Mouse (Mus musculus) limb, embryonic 13.5 days (tissue): ENCODE results near the gene Nlk. TPM values are rescaled to one million over a fixed set of nuclear protein-coding genes. Genes with fewer than 3 reads are reported as not detected.
A peak's percentile ranks its signal among the peaks of the same experiment; 100 is the strongest.

Source experiments
- ATAC-seq: fragments of 200-750 bp; cut with Nextera tagmentation; 2 replicates; pipeline ENCODE4 v1.8.0; 2017; ENCODE audit warnings: low read depth, moderate number of reproducible peaks, moderate TSS enrichment; ENCODE audit not compliant: low FRiP score
- H3K27ac ChIP-seq: fragments of 300-500 bp; sonication (generic); 2 replicates; pipeline ENCODE4 v1.5.1; 2015; ENCODE audit warnings: inconsistent platforms, mild to moderate bottlenecking, moderate library complexity
- H3K27me3 ChIP-seq: fragments of 300-500 bp; sonication (generic); 2 replicates; pipeline ENCODE4 v1.6.1; 2015; ENCODE audit warnings: mild to moderate bottlenecking, inconsistent platforms
- H3K36me3 ChIP-seq: fragments of 300-500 bp; sonication (generic); 2 replicates; pipeline ENCODE4 v1.6.1; 2015; ENCODE audit warnings: inconsistent platforms, mild to moderate bottlenecking, moderate library complexity
- H3K4me1 ChIP-seq: fragments of 300-500 bp; sonication (generic); 2 replicates; pipeline ENCODE4 v1.6.1; 2015; ENCODE audit warnings: inconsistent platforms
- H3K4me2 ChIP-seq: fragments of 300-500 bp; sonication (generic); replicated peaks from 2 replicates; pipeline ENCODE4 v1.6.1; 2015; ENCODE audit warnings: inconsistent platforms, mild to moderate bottlenecking, moderate library complexity
- H3K4me3 ChIP-seq: fragments of 300-500 bp; sonication (generic); 2 replicates; pipeline ENCODE4 v1.5.1; 2015; ENCODE audit warnings: moderate library complexity, mild to moderate bottlenecking, inconsistent platforms
- H3K9ac ChIP-seq: fragments of 300-500 bp; sonication (generic); 2 replicates; pipeline ENCODE4 v1.6.1; 2015; ENCODE audit warnings: mild to moderate bottlenecking, inconsistent platforms
- H3K9me3 ChIP-seq: fragments of 300-500 bp; sonication (generic); 2 replicates; pipeline ENCODE4 v1.6.1; 2016; ENCODE audit warnings: inconsistent platforms
- WGBS: fragments of 180-500 bp; shearing (Covaris S2); methylation state at CpG from one replicate; pipeline ENCODE4 v1.1.7; 2015; 5-methylcytosine and 5-hydroxymethylcytosine counted together
- polyA plus RNA-seq: library from polyadenylated mRNA; unstranded; fragments of >200 nt; fragmentation: Nextera tagmentation; extraction: Ambion mirVana; gene quantifications from 2 replicates; pipeline ENCODE4 v1.2.1, GENCODE M21; 2015

Nlk gene
- polyA plus RNA-seq, 1 experiment from 2014 or later = 12.2 TPM

DNA sequence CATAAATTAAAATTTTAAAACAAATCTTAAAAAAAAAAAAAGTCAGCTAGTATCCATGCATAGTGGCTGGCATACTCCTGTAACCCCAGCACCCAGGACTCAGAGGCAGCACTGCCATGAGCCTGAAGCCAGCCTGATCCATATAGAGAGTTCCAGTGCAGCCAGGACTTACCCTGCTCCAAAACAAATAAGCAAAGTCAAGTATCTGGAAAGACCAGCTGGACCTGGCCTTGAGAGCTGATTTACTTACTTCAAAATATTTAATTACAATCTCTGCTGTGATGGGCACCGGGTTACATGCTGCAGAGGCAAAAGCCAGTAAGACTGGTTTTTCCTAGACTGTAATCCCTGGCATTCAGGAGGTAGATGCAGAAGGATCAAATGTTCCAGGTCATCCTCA, 27.6 kb upstream of the Nlk start:
- WGBS = 70% methylated on average over 1 of the region's 1 CpGs
- Histone ChIP-seq H3K27me3 (no peaks in the 10 kb centered on the region), H3K4me2 (no peak overlapping the region), H3K36me3 (no peaks in the 10 kb centered on the region), H3K9ac (no peak overlapping the region), H3K27ac (no peak overlapping the region), H3K9me3 (no peaks in the 10 kb centered on the region), H3K4me3 (no peak overlapping the region), H3K4me1 (no peaks in the 10 kb centered on the region)
- no peak for ATAC-seq

DNA sequence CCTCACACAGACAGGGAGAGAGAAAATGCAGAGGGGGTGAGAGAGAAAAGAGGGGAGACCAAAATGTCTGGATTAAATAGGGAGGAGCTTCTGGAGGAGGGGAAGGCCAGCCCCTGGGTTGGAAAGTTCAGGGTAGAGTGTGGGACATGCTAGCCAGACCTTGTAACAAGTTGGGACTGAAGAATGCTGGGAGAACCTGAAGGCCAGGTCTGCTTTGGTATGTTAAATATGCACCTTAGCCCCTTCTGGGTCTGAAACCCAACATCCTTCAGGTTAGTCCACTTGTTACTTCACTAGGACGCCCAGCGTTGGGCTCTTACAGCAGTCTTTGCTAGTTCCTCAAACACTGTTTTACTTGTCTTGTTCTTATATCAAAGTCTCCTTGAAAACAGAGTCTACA, 24.2 kb upstream of the Nlk start:
- no peak overlapping the region for H3K4me3 ChIP-seq

DNA sequence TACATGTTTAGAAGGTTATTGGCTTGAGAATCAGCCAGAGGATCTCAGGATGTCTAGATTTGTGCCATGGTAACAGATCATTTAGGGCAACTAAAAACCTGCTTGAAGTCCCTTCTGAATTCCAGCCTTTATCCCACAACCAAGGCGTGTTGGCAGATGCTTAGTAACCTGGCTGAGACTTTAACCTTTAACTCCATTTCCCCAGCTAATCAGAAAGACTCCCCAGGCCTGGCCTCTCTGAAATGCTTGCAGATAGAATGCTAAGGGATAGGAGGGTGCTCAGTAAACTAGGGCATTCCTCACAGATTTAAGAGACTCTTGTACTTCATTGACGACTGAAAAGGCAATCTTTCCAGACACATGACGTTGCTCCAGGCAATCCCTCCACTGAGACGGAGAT, 20.5 kb upstream of the Nlk start:
- Histone ChIP-seq H3K4me1 (no peaks in the 10 kb centered on the region), H3K27ac (no peak overlapping the region), H3K9me3 (no peaks in the 10 kb centered on the region), H3K9ac (no peak overlapping the region), H3K4me2 (no peak overlapping the region), H3K4me3 (no peak overlapping the region), H3K36me3 (no peaks in the 10 kb centered on the region), H3K27me3 (no peaks in the 10 kb centered on the region)
- ATAC-seq = no peak
- WGBS = 17% methylated on average over 4 of the region's 4 CpGs

More for the DNA sequence above, 24.2 kb upstream of the Nlk start:
- ATAC-seq = no peak
- Histone ChIP-seq H3K9me3 (no peaks in the 10 kb centered on the region), H3K27me3 (no peaks in the 10 kb centered on the region), H3K27ac (no peak overlapping the region), H3K9ac (no peak overlapping the region), H3K36me3 (no peaks in the 10 kb centered on the region), H3K4me2 (no peak overlapping the region), H3K4me1 (no peaks in the 10 kb centered on the region)
- WGBS = 78% methylated on average over 2 of the region's 2 CpGs

DNA sequence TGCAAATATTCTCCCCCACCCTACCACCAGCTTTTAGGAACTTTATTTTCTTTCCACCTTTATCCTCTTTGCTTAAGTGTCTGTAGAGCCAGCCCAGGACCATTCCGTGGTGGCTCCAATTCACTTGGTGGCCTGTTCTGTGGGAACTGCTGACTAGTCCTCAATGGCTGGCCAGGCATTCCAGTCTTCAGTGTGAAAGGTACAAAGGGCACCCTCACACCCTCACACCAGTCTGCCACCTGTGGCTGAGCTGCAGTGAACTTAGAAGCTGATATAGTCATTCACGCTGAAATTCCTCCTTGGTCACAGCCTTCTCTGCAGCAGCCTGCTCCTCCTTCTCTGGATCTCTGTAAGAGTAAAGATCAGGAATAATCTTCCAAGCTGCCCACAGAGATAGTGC, 11.5 kb upstream of the Nlk start:
- WGBS = 73% methylated on average over 2 of the region's 2 CpGs
- no peak overlapping the region for H3K27ac ChIP-seq
- no peaks in the 10 kb centered on the region for H3K4me1 ChIP-seq
- H3K36me3 ChIP-seq = no peaks in the 10 kb centered on the region
- H3K4me3 ChIP-seq = no peak overlapping the region
- H3K9ac ChIP-seq = no peak overlapping the region
- ATAC-seq = no peak
- H3K27me3 ChIP-seq = no peaks in the 10 kb centered on the region
- H3K4me2 ChIP-seq = no peak overlapping the region
- no peaks in the 10 kb centered on the region for H3K9me3 ChIP-seq

DNA sequence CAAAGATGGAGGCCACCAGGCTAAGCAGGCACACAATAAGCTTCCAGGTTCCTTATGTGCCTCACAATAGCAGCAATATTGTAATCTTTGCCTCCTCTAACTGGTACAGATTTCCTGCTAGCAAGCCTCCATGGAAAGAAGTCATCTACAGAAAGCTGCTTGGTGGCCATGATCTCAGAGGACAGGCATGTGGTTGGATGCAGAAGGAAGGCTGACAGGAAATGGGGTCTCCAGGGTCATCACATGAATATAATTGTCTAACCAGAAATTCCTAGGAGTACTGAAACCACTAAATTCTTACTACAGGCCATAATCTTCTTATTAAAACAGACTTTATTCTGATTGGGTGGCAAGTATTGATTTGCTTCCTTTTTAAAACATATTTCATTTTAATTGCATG, 8.9 kb upstream of the Nlk start:
- Histone ChIP-seq H3K36me3 (no peaks in the 10 kb centered on the region), H3K9ac (no peak overlapping the region), H3K9me3 (no peaks in the 10 kb centered on the region), H3K4me2 (no peak overlapping the region), H3K27me3 (no peaks in the 10 kb centered on the region), H3K27ac (no peak overlapping the region), H3K4me3 (no peak overlapping the region), H3K4me1 (no peaks in the 10 kb centered on the region)
- ATAC-seq = no peak

DNA sequence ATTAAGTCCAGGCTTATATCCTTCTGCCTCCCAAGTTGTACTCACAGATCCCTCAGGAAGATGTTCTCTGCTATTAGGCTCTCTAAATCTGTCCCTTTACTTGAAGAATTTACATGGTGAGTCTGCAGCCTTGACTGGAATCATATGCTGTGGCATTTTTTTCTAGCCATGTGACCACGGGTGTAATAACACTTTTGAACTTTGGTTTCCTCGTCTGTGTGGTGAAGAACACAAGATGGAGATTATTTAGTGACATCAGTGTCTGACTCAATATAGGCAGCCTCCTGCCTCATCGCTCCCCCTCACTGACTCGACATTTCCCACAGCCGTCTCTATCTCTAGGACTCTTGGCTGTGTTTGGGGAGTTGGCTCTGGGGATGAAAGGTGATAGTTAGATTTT, 5.9 kb upstream of the Nlk start:
- WGBS = 83% methylated on average over 5 of the region's 5 CpGs
- H3K27ac ChIP-seq = no peak overlapping the region
- no peak for ATAC-seq

DNA sequence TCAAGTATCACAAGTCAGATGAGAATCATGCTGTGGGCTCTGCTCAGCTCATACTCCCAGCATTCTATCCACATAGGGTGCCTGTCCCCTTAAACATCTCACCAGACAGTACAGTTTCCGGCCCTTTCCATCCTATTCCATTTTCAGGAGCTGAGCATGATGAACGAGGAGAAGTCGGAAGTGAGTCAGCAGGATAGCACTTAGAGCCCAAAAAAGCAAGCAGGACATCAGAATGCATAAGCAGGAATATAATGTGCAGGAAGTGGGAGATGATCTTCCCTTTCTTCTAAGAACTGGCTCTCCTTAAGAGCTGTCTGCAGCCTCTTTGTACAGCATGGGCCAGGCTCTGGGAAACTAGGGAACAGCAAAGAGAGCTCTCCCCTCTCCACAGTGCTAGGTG, 5.1 kb upstream of the Nlk start:
- H3K36me3 ChIP-seq = no peaks in the 10 kb centered on the region
- no peak overlapping the region for H3K4me3 ChIP-seq
- 78% methylated on average over 3 of the region's 3 CpGs for WGBS
- H3K9me3 ChIP-seq = no peaks in the 10 kb centered on the region
- H3K27ac ChIP-seq = no peak overlapping the region
- H3K9ac ChIP-seq = no peak overlapping the region
- no peaks in the 10 kb centered on the region for H3K4me1 ChIP-seq
- no peak for ATAC-seq
- no peak overlapping the region for H3K4me2 ChIP-seq
- no peaks in the 10 kb centered on the region for H3K27me3 ChIP-seq

More for the DNA sequence above, 5.9 kb upstream of the Nlk start:
- Histone ChIP-seq H3K4me2 (no peak overlapping the region), H3K27me3 (no peaks in the 10 kb centered on the region), H3K4me3 (no peak overlapping the region), H3K9me3 (no peaks in the 10 kb centered on the region), H3K9ac (no peak overlapping the region), H3K36me3 (no peaks in the 10 kb centered on the region), H3K4me1 (no peaks in the 10 kb centered on the region)

DNA sequence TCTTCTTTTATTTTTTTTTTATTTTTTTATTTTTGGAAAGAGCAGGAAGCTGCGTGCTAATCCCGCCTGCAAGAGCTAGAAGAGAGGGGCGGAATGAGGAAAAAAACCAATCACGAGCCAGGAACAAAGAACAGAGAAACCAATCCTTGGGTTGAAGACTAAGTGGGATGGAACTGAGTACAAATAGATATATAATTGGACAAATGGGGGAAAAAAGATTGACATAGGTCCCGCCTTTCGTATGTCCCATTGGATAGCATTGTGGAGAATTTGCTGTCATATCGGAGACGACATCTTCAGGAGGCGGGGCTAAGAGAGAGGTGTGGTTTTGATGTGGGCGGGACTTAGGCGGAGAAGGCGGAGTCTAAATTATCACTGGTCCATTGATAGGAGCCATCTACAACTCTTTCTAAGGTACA, 589 bp upstream of the Nlk start:
- peaks cover 30% of the 10 kb centered on the region for H3K4me1 ChIP-seq
- H3K27ac ChIP-seq = no peak overlapping the region
- H3K27me3 ChIP-seq = no peaks in the 10 kb centered on the region
- H3K9me3 ChIP-seq = no peaks in the 10 kb centered on the region
- no peak overlapping the region for H3K9ac ChIP-seq
- H3K4me3 ChIP-seq = peak overlapping the region; percentile 85
- under 1% methylated on average over 12 of the region's 12 CpGs for WGBS
- ATAC-seq = peak; percentile 91
- H3K4me2 ChIP-seq = peak overlapping the region; percentile 49
- 0 out of 2 replicates have a peak, but pooled peaks cover 4% of the 10 kb centered on the region for H3K36me3 ChIP-seq

DNA sequence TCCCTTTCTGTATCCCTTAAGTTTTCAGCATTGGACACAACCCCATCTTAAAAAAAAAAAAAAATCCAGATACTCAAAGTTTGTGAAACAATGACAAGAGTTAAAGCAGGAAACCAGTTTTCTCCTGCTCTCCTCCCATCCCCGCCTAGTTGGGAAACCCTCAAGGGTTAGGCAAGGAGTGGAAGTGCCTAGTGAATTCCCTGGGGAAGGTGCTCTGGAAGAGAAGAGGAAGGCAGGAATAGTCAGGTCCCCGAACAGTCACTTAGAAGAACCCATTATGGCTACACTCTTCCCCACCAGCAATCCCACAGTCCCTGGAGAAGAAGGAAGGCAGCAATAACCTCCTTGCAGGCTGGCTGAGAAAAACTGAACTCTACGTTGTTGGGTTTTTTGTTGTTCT, 2.9 kb downstream of the Nlk start:
- 53% methylated on average over 3 of the region's 3 CpGs for WGBS
- Histone ChIP-seq H3K27ac (no peak overlapping the region), H3K4me1 (peaks cover 39% of the 10 kb centered on the region), H3K36me3 (0 out of 2 replicates have a peak, but pooled peaks cover 4% of the 10 kb centered on the region), H3K9me3 (no peaks in the 10 kb centered on the region), H3K9ac (no peak overlapping the region), H3K4me3 (no peak overlapping the region), H3K4me2 (peak overlapping the region; percentile 50), H3K27me3 (no peaks in the 10 kb centered on the region)
- ATAC-seq = no peak

DNA sequence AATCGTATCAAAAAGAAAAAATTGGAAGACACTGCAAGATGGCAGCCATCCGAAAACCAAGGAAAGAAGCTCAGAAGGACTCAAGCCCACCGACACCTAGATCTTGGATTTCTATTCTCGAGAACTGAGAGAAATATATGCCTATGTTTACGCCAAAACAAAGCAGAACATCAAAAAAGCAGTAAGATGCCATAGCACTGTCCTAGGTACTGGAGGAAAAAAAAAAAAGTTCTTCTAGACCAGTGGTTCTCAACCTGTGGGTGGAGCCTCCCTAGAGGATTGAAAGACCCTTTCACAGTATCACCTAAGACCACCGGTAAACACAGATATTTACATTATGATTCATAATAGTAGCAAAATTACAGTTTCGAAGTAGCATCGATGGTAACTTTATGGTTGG, 3.9 kb downstream of the Nlk start:
- Histone ChIP-seq H3K4me1 (peaks cover 42% of the 10 kb centered on the region), H3K4me2 (no peak overlapping the region), H3K9me3 (no peaks in the 10 kb centered on the region), H3K27ac (no peak overlapping the region), H3K4me3 (no peak overlapping the region), H3K27me3 (no peaks in the 10 kb centered on the region), H3K9ac (no peak overlapping the region), H3K36me3 (0 out of 2 replicates have a peak, but pooled peaks cover 4% of the 10 kb centered on the region)
- ATAC-seq = no peak
- WGBS = 91% methylated on average over 8 of the region's 8 CpGs

DNA sequence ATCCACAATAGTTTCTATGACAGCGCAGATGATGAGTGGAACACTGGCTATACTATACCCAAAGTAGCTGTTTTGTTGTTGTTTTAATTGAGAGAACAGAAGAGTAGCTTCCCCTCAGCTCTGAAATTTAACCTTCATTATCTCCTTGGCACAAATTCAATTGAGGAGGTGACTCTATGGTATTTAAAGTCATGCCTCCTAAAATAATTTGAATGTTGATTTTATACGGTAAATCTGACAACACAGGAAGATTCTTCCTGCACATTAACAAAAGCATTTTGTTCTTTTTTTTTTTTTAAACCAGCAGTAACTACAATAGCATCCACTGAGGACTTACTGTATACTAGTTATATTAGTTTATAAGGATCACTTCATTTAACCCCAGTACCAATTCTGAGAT, 6.0 kb downstream of the Nlk start:
- Histone ChIP-seq H3K4me1 (peaks cover 46% of the 10 kb centered on the region), H3K4me3 (no peak overlapping the region), H3K27ac (no peak overlapping the region), H3K27me3 (no peaks in the 10 kb centered on the region), H3K4me2 (no peak overlapping the region), H3K9me3 (no peaks in the 10 kb centered on the region), H3K9ac (no peak overlapping the region), H3K36me3 (0 out of 2 replicates have a peak, but pooled peaks cover 4% of the 10 kb centered on the region)
- 87% methylated on average over 2 of the region's 2 CpGs for WGBS
- ATAC-seq = no peak

DNA sequence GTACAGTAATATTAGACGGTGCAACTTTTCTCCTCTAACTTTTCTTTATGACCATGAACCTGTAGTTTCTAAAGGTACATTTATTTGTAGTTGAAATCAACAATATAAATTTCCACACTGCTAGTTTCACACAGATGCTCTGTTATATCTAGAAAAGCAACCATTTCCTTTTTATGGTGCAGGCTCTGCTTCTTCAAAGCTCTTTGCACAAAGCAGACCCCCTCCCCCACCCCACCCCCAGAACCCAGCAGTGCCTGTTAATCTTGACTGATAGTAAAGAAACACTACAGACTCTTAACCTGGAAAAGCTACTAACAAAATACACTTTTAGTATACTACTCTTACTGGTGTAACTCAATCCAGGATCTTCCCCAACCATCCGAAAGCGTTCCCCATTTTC, 6.6 kb downstream of the Nlk start:
- H3K9ac ChIP-seq = no peak overlapping the region
- 0 out of 2 replicates have a peak, but pooled peaks cover under 1% of the 10 kb centered on the region for H3K36me3 ChIP-seq
- no peak for ATAC-seq
- no peaks in the 10 kb centered on the region for H3K9me3 ChIP-seq
- H3K27me3 ChIP-seq = no peaks in the 10 kb centered on the region
- no peak overlapping the region for H3K4me3 ChIP-seq
- WGBS = 59% methylated on average over 3 of the region's 3 CpGs
- no peak overlapping the region for H3K4me2 ChIP-seq
- no peak overlapping the region for H3K27ac ChIP-seq
- H3K4me1 ChIP-seq = peaks cover 40% of the 10 kb centered on the region

DNA sequence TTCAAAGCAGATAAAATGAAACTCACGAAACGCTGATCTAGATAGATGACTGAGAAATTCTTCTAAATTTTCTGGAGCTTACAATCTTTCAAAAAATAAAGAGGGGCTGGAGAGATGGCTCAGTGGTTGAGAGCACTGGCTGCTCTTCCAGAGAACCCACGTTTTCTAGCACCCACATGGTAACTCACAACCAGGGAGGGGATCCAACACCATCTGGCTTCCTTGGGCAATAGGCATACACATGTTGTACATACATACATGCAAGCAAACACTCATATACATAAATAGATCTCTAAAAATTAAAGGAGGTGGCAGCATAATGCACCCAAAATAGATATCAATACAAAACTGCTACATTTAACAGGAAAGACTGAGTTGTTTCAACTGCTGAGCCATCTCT, 16.1 kb downstream of the Nlk start:
- H3K4me2 ChIP-seq = no peak overlapping the region
- no peaks in the 10 kb centered on the region for H3K27me3 ChIP-seq
- no peak overlapping the region for H3K4me3 ChIP-seq
- H3K9me3 ChIP-seq = no peaks in the 10 kb centered on the region
- no peak overlapping the region for H3K27ac ChIP-seq
- WGBS = 85% methylated on average over 3 of the region's 3 CpGs
- ATAC-seq = no peak
- H3K36me3 ChIP-seq = peaks cover 11% of the 10 kb centered on the region
- no peak overlapping the region for H3K9ac ChIP-seq
- H3K4me1 ChIP-seq = peaks cover 6% of the 10 kb centered on the region
